Mouse (Mus musculus) testis, postnatal 14 days (tissue): ENCODE results near the gene Rassf5.

Experiments
- DNase-seq: peaks from one replicate; pipeline ENCODE4 v3.0.0; 2021; ENCODE audit warnings: low spot score

Gene Rassf5

DNA sequence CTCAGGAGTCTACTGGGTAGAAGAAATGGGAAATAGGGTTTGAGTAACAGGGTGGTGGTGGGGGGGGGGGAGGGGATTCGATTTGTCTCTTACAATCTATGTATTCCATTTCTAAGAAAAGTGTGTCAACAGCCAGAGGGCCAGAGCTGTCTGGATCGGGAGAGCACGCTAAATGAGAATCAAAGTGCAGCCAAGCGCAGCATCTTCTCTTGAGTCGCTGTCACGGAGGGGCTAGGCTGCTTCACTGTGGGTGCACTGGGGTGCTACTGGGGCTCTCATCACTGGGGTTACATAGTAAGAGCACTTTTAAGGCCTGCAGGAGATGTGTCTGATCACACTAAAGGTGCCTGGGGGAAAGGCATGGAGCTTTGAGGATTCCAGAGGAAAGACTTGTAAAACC is 36.3 kb downstream of the Rassf5 start:
- DNase-seq = no peak

DNA sequence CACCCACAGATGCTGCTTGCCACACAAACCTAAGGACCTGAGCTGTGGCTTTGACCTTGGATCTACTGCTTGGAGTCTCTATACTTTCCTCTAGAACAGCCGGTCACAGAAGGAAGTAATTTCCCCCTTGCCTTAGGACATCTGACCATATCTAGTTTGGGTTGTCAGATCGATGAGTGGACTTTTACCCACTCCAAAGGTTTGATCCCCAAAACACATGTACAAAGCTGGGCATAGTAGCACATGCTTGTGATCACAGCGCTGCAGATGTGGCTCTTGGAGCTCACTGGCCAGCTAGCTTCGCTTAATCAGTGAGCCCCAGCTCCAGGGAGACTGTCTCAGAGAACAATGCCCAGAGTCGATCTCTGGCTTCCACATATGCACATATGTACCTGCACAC is 37.0 kb downstream of the Rassf5 start:
- DNase-seq = no peak

DNA sequence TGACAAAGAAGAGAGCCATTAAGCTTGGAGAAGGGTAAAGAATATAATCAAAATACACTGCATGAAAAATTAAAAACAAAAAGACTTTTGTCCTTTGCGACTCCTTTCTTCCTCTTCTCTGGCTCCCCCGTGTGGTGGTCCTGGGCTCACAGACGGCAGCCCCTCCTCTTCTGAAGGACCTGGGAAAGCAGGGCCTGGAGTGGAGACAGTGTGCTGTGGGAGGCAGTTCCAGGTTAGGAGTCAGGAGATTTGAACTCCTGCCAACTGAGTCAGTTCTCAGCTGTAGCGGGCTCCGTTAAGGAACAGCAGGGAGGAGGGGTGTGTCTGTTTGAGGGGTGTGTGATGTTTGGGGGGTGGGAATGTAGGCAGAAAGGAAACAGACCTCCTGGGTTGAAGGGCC is 37.5 kb downstream of the Rassf5 start:
- peak; percentile 42 for DNase-seq

DNA sequence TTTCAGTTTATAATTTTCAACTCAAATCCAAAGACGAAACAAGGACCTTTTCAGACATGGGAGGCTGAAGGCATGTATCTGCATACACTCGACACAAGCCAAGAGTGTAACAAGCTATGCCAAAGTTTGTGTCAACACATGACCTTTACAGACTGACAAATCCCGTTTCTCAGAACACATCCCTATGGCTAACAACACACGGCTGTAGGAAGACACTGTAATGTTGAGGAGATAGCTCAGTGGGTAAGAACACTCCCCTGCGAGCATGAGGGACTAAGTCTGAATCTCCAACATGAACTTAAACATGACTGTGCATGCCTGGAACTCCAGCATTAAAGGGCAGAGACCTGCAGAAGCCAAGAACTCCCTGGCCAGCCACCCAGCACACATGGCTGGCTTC is 38.7 kb downstream of the Rassf5 start:
- DNase-seq = no peak

- DNase-seq = no peak
These were observed 40.6 kb downstream of the Rassf5 start for GRCm38 (mm10) chr1:131204461-131204860.

DNA sequence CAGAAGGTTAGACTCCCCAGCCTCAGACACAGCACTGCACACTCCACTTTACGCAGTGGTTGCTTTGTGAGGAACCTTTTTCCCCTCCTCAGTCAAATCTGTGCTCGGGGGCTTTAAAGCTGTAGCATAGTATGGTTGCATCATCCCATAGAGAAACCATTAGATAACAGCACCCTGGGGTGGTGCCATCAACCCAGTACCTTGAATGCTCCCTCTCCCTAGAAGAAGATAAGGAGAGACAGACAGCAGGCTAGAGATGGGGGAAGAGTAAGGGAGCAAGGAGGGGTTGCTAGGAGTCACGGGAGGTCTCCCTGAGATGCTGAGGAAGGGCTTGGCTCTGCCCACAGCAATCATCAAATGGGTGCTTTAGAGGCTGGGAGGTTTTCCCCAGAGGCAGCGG is 43.7 kb downstream of the Rassf5 start:
- DNase-seq = no peak

GRCm38 (mm10) chr1:131200588-131200987 is 44.5 kb downstream of the Rassf5 start:
- DNase-seq = no peak

GRCm38 (mm10) chr1:131199976-131200375 is 45.1 kb downstream of the Rassf5 start:
- no peak for DNase-seq

- DNase-seq = no peak
These were observed 45.8 kb downstream of the Rassf5 start for GRCm38 (mm10) chr1:131199118-131199821.

- no peak for DNase-seq
These were observed 46.6 kb downstream of the Rassf5 start for GRCm38 (mm10) chr1:131198417-131198960.

DNA sequence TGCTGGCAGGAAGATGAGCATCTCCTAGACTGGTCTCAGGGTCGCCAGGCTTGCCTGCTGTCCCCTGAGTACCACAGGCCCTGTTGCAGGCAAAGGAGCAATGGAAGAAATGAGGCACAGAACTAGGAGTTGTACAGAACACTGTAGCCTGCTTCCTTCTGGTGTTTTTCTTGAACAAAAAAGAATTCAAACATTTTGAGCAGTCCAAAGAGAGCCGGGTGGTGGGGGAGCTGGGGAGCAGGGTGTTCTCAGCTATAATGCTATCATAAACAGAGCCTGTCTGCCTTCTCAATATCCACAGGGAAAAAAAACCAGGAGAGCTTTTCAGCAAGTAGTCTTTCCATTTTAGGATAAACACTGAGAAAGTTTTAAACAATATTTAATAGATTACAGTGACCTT is 49.0 kb downstream of the Rassf5 start:
- DNase-seq = no peak

- DNase-seq = no peak
These were observed 49.4 kb downstream of the Rassf5 start for GRCm38 (mm10) chr1:131195653-131196052.

- DNase-seq = no peak
These were observed 51.3 kb downstream of the Rassf5 start for GRCm38 (mm10) chr1:131193746-131194145.

DNA sequence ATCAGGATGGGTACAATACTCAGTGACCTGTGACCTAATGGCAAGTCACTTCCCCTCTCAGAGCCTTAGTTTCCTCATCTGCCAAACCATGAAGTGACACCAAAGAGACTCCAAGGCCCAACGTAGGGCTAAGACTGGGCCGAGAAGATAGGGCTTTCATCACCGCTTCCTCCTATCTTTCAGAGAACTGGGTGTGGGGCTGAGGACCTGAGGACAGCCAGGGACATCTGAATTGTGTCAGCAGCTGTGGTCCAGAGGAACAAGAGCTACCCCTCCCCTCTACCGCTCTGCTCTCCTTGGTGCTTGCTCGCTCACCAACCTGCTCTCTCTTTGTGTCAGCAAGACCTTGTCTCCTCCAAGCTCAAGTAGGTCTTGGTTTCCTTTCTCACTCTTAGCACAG is 56.4 kb downstream of the Rassf5 start:
- no peak for DNase-seq

- no peak for DNase-seq
These were observed 57.2 kb downstream of the Rassf5 start for GRCm38 (mm10) chr1:131187856-131188255.

DNA sequence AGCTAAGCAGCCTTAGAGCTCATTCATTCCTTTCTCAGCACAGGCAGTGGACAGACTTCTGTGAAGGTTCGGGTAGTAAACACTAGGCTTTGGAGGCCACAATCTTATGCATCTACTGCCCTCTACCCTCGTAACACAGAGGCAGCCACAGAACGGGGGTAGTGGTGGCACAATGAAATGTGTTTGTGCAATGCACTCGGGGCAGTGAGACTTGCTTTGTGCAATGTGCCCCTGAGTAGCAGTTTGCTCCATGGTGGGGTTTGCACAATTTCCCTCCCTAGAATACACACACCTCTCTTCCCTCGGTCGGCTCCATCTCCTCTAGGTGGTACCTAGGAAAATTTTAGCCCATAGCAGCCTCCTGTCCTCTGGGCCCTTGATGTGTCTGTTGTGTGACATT is 58.1 kb downstream of the Rassf5 start:
- DNase-seq = no peak

DNA sequence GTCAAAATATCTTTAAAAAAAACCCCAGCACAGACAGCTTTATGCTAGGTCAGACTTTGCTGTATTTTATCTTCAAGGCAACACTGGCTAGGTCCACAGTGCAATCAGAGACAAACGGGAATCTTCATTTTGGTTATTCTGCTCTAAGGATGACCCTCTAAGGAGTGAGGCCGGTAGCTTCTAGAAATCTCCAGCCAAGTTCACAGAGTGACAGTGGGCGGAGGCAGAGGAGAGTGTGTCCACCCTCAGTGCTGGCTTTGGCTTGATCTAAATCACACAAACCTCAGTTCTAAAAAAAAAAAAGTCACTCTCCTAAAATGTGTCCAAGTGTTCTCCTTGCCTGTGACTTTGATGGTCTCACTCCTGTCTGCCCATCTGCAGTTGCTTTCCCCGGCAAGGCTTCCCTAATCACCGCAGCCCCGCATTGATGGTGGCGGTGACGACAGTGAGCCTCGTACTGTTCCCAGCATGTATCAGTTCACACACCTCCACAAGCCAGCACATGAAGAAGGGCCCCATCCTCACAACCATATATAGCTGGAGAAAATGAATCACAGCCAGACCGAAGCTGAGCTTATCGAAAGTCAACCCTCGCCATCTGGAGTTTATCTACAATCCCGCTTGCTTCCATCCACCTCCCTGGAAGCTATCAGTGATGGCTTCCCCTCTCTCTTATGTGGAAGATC is 59.1 kb downstream of the Rassf5 start:
- no peak for DNase-seq

- DNase-seq = no peak
These were observed 60.0 kb downstream of the Rassf5 start for GRCm38 (mm10) chr1:131184956-131185660.

GRCm38 (mm10) chr1:131184253-131184955 is 60.7 kb downstream of the Rassf5 start:
- DNase-seq = no peak

DNA sequence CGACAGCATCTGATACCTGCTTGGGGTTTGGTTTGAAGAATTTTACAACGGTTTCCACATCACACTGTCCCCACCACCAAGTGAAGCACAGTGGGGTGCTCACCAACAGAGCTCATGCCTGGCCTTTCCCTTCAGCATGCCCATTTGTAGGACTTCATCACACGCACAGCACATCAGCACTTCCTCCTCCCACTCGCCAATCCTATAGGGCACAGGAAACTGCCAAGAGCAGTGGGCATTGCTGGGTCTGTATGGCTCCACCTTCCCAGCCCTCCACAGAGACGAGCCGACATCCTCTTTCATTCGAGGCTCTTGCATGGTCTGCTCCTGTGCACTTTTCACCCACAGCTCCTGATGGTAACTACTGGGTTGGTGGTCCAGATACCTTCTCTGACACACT is 61.9 kb downstream of the Rassf5 start:
- DNase-seq = no peak

DNA sequence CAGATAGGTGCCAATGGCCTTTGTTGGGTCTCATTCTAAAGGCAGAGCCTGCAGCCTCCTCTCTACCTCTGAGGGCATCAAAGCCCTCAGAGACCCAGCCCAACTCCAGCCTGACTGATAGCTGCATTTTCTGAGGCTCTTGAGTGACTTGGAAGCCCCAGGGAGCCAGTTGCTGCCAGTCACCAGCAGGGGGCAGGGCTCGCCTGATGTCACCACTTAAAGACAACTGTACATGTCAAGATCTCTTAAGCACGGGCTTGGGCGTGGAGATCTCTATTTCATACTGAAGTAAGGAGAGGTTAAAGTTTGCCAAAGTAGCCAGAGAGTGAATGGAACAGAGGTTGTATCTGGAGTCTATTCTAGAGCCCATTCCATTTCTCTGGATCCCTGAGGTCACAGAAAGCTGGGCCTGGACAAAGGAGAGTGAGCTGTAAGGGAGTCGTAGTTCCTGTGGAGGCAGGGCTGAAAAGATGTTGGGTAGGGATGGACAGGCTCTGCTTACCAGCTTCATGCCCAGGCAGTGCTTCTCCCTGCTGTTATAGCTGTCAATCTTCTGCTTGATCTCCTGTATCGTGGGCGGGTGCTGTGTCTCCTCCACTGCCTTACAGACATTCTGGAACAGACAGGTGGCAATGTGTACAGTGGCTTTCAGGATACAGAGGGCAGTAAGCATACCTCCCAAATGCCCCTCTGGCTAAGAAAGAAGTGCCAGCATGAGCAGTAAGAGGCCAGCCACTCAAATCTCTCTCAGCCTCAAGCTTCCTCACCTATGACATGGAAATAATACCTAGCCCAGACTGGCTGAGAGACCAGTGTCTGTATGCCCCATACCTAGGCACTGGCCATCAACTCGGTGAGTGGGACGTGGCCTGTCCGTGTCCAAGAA is 63.2 kb downstream of the Rassf5 start:
- peak; percentile 36 for DNase-seq
